Mouse (Mus musculus) embryonic fibroblast, embryonic 13.5 days (primary cell): ENCODE data around the gene Tbc1d5.

Experiments
- CTCF ChIP-seq: IDR thresholded peaks from 2 replicates; pipeline ENCODE4 v1.5.1; 2011; ENCODE audit warnings: mild to moderate bottlenecking, control low read depth, low read length, moderate library complexity, borderline replicate concordance; ENCODE audit not compliant: insufficient read depth
- POLR2A ChIP-seq: IDR thresholded peaks from 2 replicates; pipeline ENCODE4 v1.6.1; 2011; ENCODE audit warnings: low read depth, mild to moderate bottlenecking, control low read depth, low read length, moderate library complexity

DNA sequence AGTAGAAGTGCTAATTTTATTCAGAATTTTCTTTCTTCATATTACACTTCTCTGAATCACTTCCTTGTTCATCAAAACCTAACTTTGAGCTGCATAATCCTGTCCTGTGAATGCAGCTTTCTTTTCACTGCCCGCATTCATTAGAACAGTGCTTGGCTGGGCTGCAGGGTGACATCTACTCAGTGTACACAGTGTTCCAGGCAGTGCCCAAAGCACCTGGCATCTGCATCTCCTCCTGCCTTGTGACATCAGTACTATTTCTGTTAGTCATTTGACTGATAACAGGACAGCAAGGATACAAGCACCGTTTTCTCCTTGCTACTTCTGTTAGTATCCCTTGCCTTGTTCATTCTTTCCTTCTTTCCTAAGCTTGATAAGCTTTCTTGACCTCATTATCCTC is 25.5 kb upstream of the Tbc1d5 start:
- TF ChIP-seq CTCF, result no peak
- TF ChIP-seq POLR2A, result no peak
